Mouse (Mus musculus): ENCODE measurements at regions not wholly inside any gene's neighbourhood (a gene's known extent, or its start where the extent isn't known, plus 50 kb on each side); places are given as distances from the start of the nearest gene placed in this dataset.

- peak; percentile 16 to 74; a peak in 3 of 4 replicates for TF ChIP-seq CTCF (conservative IDR thresholded peaks at IDR 0.05 in 1 of 2, IDR thresholded peaks at IDR 0.05 in 1 of 2; ENCODE audit: low read depth in 2 of 2, low read length in 2 of 2)
- TF ChIP-seq POLR2A (IDR thresholded peaks at IDR 0.05; ENCODE audit: low read depth, low read length): no peak
- no peak for TF ChIP-seq USF1 (IDR thresholded peaks at IDR 0.05; ENCODE audit: low read depth, low read length)
- no peak for TF ChIP-seq CHD1 (IDR thresholded peaks at IDR 0.05; ENCODE audit: low read depth, low read length)
- TF ChIP-seq TCF12 (IDR thresholded peaks at IDR 0.05; ENCODE audit: low read depth, low read length): no peak
- TF ChIP-seq MAFK (IDR thresholded peaks at IDR 0.05; ENCODE audit: insufficient replicate concordance, low read length): no peak
- TF ChIP-seq ZNF384 (IDR thresholded peaks at IDR 0.05; ENCODE audit: low read depth, low read length): peak; percentile 25; the same call in 1 of the 2 replicates
- TF ChIP-seq UBTF (IDR thresholded peaks at IDR 0.05; ENCODE audit: low read depth, low read length): no peak
- no peak for TF ChIP-seq RCOR1 (conservative IDR thresholded peaks at IDR 0.05; ENCODE audit: low read depth, low read length)
- no peak for TF ChIP-seq IRF4 (IDR thresholded peaks at IDR 0.05; ENCODE audit: low read depth, low read length)
- TF ChIP-seq SMC3 (IDR thresholded peaks at IDR 0.05; ENCODE audit: low read depth, low read length): peak; percentile 48
These were observed 566.1 kb downstream of the 1700064H15Rik start for GRCm38 (mm10) chr3:19062249-19062859.

Data from CH12.LX (cell line).